13 mouse cellular contexts compared by ENCODE assay signal in the genomic region with DNA sequence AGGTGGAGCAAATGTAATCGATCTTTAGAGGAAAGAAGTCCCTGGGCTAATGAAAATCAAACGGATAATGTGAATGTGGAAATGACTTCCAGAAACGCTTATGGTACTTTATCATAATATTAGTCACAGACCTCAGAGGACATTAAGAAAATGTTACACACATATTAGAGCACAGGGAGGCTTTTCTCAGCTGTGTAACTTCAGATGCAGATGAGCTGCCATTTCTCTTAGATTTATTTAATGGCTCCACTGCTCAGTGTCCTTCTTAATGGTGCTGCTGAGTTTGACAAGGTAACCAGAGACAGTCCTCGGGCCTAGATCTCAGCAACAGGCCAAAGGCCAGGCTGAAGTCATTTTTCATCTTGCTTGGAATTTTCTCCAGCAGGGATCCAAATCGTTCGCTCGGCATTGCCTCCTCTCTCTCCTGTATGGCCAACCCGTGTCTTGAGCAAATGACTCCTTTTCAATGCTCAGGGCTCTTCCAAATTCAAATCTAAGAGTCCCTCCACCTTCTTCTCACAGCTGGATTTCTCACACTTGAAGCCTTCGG.
DNase-seq lines count a peak whose midpoint lies in the region; ATAC-seq lines count a peak whose summit lies in the region.
"Had no signal": no experiment of that assay in that cellular context is flagged by ENCODE, and none has a peak within 500 bp of the region (broad histone marks: within the 10 kb centered on the region; RNA-seq: fewer than 3 reads in every experiment).

No protein-coding gene starts in this region.

- H3K27ac ChIP-seq in kidney, embryonic 16.5 days (ENCODE audit: low read length), result peak overlapping the region; percentile 58; the same call in 1 of the 2 replicates
- no peak overlapping the region for H3K27ac ChIP-seq in embryonic facial prominence, embryonic 11.5 days (replicated peaks; ENCODE audit: low read depth, low read length)
- 0 out of 2 replicates have a peak overlapping the region, but pooled peaks have one; percentile 42 for H3K27ac ChIP-seq in neural tube, embryonic 11.5 days (ENCODE audit: low read depth, low read length)
- H3K27ac ChIP-seq: heart, embryonic 15.5 days; liver, embryonic 12.5 days had no signal

- no peak for DNase-seq in kidney, postnatal 25 days
- DNase-seq in embryo, embryonic 11 days, result peak; percentile 49
- DNase-seq in embryonic facial prominence, embryonic 11.5 days (ENCODE audit: low spot score), result peak; percentile 14
- peak; percentile 48 for DNase-seq in neural tube, embryonic 11.5 days (ENCODE audit: low spot score)
- DNase-seq in frontal cortex, postnatal 36 days (ENCODE audit: low spot score in 2 of 2), result no peak
- no peak for DNase-seq in spleen, postnatal 36 days (ENCODE audit: low spot score in 2 of 2)
- DNase-seq: cerebellum, postnatal 25 days had no signal

- H3K4me3 ChIP-seq in kidney, embryonic 16.5 days (ENCODE audit: low read length), result no peak overlapping the region
- no peak overlapping the region for H3K4me3 ChIP-seq in embryonic facial prominence, embryonic 11.5 days (ENCODE audit: low read depth, low read length)
- no peak overlapping the region for H3K4me3 ChIP-seq in neural tube, embryonic 11.5 days (ENCODE audit: low read depth, low read length)
- H3K4me3 ChIP-seq: erythroblast, embryonic 14.5 days; heart, embryonic 15.5 days; liver, embryonic 12.5 days had no signal

- WGBS in kidney, embryonic 16.5 days, result 29% methylated on average over 9 of the region's 9 CpGs
- 40% methylated on average over 9 of the region's 9 CpGs for WGBS in embryonic facial prominence, embryonic 11.5 days
- WGBS in neural tube, embryonic 11.5 days, result 39% methylated on average over 9 of the region's 9 CpGs

- no peaks in the 10 kb centered on the region for H3K27me3 ChIP-seq in kidney, embryonic 16.5 days (ENCODE audit: insufficient read depth, low read length)
- H3K27me3 ChIP-seq in embryonic facial prominence, embryonic 11.5 days (ENCODE audit: control insufficient read depth, insufficient read depth, low read length), result no peaks in the 10 kb centered on the region
- no peaks in the 10 kb centered on the region for H3K27me3 ChIP-seq in neural tube, embryonic 11.5 days (ENCODE audit: control insufficient read depth, insufficient read depth, low read length)
- H3K27me3 ChIP-seq: CH12.LX; heart, embryonic 15.5 days; liver, embryonic 12.5 days had no signal

- no peaks in the 10 kb centered on the region for H3K36me3 ChIP-seq in kidney, embryonic 16.5 days (ENCODE audit: insufficient read depth, low read length)
- H3K36me3 ChIP-seq in embryonic facial prominence, embryonic 11.5 days (replicated peaks; ENCODE audit: control insufficient read depth, insufficient read depth, low read depth, low read length), result no peaks in the 10 kb centered on the region
- no peaks in the 10 kb centered on the region for H3K36me3 ChIP-seq in neural tube, embryonic 11.5 days (ENCODE audit: control insufficient read depth, insufficient read depth, low read length)
- H3K36me3 ChIP-seq: heart, embryonic 15.5 days; liver, embryonic 12.5 days had no signal

- 0 out of 2 replicates have a peak, but pooled peaks have one; percentile 33 for ATAC-seq in kidney, embryonic 16.5 days (ENCODE audit: low FRiP score, low TSS enrichment)
- ATAC-seq in embryonic facial prominence, embryonic 11.5 days (replicated peaks; ENCODE audit: insufficient number of reproducible peaks, low FRiP score, low TSS enrichment, low read depth), result no peak
- no peak for ATAC-seq in neural tube, embryonic 11.5 days (ENCODE audit: insufficient read depth, low FRiP score, low TSS enrichment)
- ATAC-seq: liver, embryonic 12.5 days; midbrain, embryonic 16.5 days had no signal

- peaks cover 17% of the 10 kb centered on the region for H3K4me1 ChIP-seq in kidney, embryonic 16.5 days (ENCODE audit: insufficient read depth, low read length)
- H3K4me1 ChIP-seq in embryonic facial prominence, embryonic 11.5 days (ENCODE audit: control insufficient read depth, insufficient read depth, low read length), result no peaks in the 10 kb centered on the region
- 0 out of 2 replicates have a peak, but pooled peaks cover 3% of the 10 kb centered on the region for H3K4me1 ChIP-seq in neural tube, embryonic 11.5 days (ENCODE audit: control insufficient read depth, insufficient read depth, low read length)
- H3K4me1 ChIP-seq: heart, embryonic 15.5 days; liver, embryonic 12.5 days had no signal

- H3K4me2 ChIP-seq in kidney, embryonic 16.5 days (replicated peaks; ENCODE audit: low read depth, low read length), result peak overlapping the region; percentile 26; the same call in 1 of the 2 replicates
- H3K4me2 ChIP-seq in embryonic facial prominence, embryonic 11.5 days (ENCODE audit: low read depth, low read length), result no peak overlapping the region
- no peak overlapping the region for H3K4me2 ChIP-seq in neural tube, embryonic 11.5 days (ENCODE audit: low read depth)
- H3K4me2 ChIP-seq: heart, embryonic 15.5 days; liver, embryonic 12.5 days had no signal

- H3K9ac ChIP-seq in kidney, embryonic 16.5 days (replicated peaks; ENCODE audit: low read length), result no peak overlapping the region
- no peak overlapping the region for H3K9ac ChIP-seq in embryonic facial prominence, embryonic 11.5 days (replicated peaks; ENCODE audit: low read length)
- no peak overlapping the region for H3K9ac ChIP-seq in neural tube, embryonic 11.5 days (ENCODE audit: low read length)
- H3K9ac ChIP-seq: heart, embryonic 15.5 days; liver, embryonic 12.5 days had no signal

- no peaks in the 10 kb centered on the region for H3K9me3 ChIP-seq in kidney, embryonic 16.5 days (ENCODE audit: low read length)
- no peaks in the 10 kb centered on the region for H3K9me3 ChIP-seq in embryonic facial prominence, embryonic 11.5 days (replicated peaks; ENCODE audit: control insufficient read depth, low read length)
- H3K9me3 ChIP-seq in neural tube, embryonic 11.5 days (ENCODE audit: control insufficient read depth, low read length), result no peaks in the 10 kb centered on the region
- H3K9me3 ChIP-seq: heart, embryonic 15.5 days; liver, embryonic 12.5 days had no signal

Comparison
In these comparisons a context has a peak if more than half of its experiments do, and no peak if none do; other contexts are left out.
1. DNase-seq: peak in embryo, embryonic 11 days (single experiment), embryonic facial prominence, embryonic 11.5 days (single experiment) and neural tube, embryonic 11.5 days (single experiment); none in kidney, postnatal 25 days (0 of 2), frontal cortex, postnatal 36 days (0 of 2) and spleen, postnatal 36 days (0 of 2).